Comparison of ENCODE assay signal across 27 mouse cellular contexts in genomic region chr2:158098730-158099129, GRCm38 (mm10).
"Had no signal": no experiment of that assay in that cellular context is flagged by ENCODE, and none has a peak within 500 bp of the region (broad histone marks: within the 10 kb centered on the region; RNA-seq: fewer than 3 reads in every experiment).

No protein-coding gene starts in this region.

- DNase-seq: gastrocnemius, postnatal 10 days; gastrocnemius, postnatal 25 days; heart, adult 11 months; heart, adult 2 months; heart, postnatal 14 days; heart, postnatal 36 days; kidney, adult 11 months; kidney, adult 2 months; kidney, adult 9 months; kidney, postnatal 14 days; kidney, postnatal 36 days; layer of hippocampus, adult 9-11 months; layer of hippocampus, postnatal 36 days; left cerebral cortex, postnatal 4 days had no signal

- H3K27ac ChIP-seq: heart, adult 2 months; heart, embryonic 13.5 days; heart, embryonic 15.5 days; hindbrain, embryonic 13.5 days; hindbrain, embryonic 15.5 days; hindbrain, postnatal 0 days; kidney, embryonic 15.5 days; kidney, postnatal 0 days; limb, embryonic 13.5 days; limb, embryonic 15.5 days; liver, embryonic 12.5 days; liver, embryonic 14.5 days had no signal

- H3K36me3 ChIP-seq: heart, embryonic 13.5 days; heart, embryonic 15.5 days; hindbrain, embryonic 13.5 days; hindbrain, embryonic 15.5 days; kidney, embryonic 15.5 days; limb, embryonic 13.5 days; limb, embryonic 15.5 days; liver, embryonic 12.5 days had no signal

- H3K4me2 ChIP-seq: heart, embryonic 11.5 days; heart, embryonic 13.5 days; heart, embryonic 15.5 days; hindbrain, embryonic 13.5 days; hindbrain, embryonic 15.5 days; kidney, embryonic 15.5 days; limb, embryonic 13.5 days; limb, embryonic 15.5 days; liver, embryonic 12.5 days had no signal

- H3K9me3 ChIP-seq: heart, embryonic 13.5 days; heart, embryonic 15.5 days; hindbrain, embryonic 13.5 days; hindbrain, embryonic 15.5 days; kidney, embryonic 15.5 days; limb, embryonic 13.5 days; limb, embryonic 15.5 days; liver, embryonic 12.5 days had no signal

- ATAC-seq: hindbrain, postnatal 0 days; intestine, embryonic 16.5 days; liver, embryonic 12.5 days had no signal

- H3K27me3 ChIP-seq: heart, embryonic 13.5 days; heart, embryonic 15.5 days; hindbrain, embryonic 15.5 days; kidney, embryonic 15.5 days; limb, embryonic 13.5 days; limb, embryonic 15.5 days had no signal

- H3K9ac ChIP-seq: heart, embryonic 13.5 days; heart, embryonic 15.5 days; hindbrain, embryonic 13.5 days; hindbrain, embryonic 15.5 days; kidney, embryonic 15.5 days; limb, embryonic 15.5 days; liver, embryonic 12.5 days; liver, embryonic 14.5 days had no signal

- H3K4me3 ChIP-seq: heart, adult 2 months; heart, embryonic 13.5 days; heart, embryonic 15.5 days; hindbrain, embryonic 13.5 days; hindbrain, embryonic 15.5 days; kidney, embryonic 15.5 days; limb, embryonic 13.5 days; limb, embryonic 15.5 days; liver, embryonic 12.5 days had no signal
